Mouse (Mus musculus): ENCODE data around the gene Nsl1. TPM values are rescaled to one million over a fixed set of nuclear protein-coding genes. Genes with fewer than 3 reads are reported as not detected.
A peak's percentile ranks its signal among the peaks of the same experiment; 100 is the strongest.
"Not testable (repeated sequence)": the region's sequence is repeated elsewhere in the genome, so short reads cannot be mapped to it uniquely, and the experiment has no call there.

The Nsl1 gene
- total RNA-seq (2021), result under 1 TPM; 0.22 to 0.64 TPM
- long read RNA-seq, experiment 1, result 0 reads
- long read RNA-seq, experiment 2, full-length matches to known transcripts, result 1 of 1 reads
- long read RNA-seq, experiment 2, partial matches to known transcripts, result 0 of 1 reads
- long read RNA-seq, experiment 2, other reads (novel, unspliced or antisense), result 0 of 1 reads

DNA sequence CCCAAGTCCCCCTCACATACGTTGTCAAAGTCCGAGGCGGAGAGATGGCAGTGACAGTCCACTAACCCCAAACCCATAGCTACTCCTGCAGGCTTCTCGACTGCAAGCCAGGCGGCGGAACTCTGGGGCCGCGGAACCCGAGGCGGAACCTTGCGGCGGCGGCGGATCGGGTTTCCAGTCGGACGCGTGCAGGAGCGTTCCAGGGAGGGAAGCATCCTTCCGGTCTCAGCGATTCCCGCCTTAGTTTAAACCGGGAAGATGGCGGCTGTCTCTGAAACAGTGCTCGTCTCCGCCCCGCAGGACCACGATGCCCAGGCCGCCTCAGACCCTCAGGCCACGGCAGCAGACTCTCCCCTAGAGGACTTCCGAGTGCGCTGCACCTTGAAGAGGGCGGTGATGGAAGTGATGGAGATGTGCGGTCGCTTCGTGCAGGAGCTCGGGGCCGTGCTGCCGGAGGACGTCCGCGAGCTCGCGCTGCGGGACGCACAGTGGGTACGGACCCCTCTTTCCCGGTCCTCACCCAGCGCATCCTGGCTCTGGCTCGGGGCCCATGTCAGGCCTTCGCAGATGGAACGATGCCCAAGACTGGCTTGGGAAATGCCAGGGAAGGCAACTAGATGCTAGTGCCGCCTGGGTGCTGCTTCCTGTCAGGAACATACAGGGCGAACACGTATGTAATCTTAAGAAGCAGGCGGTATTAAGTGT lies at the start of gene Nsl1, which contains the start of gene Tatdn3:
Gene Nsl1, plus strand, starts transcription at position 232 of the 705 bp plus-strand sequence.
Gene Tatdn3, minus strand, starts transcription at position 152 of the 705 bp plus-strand sequence.
- intact Hi-C loops (cut with DNase I), result loop anchor here (5.0 kb wide), 1 partner anchor 36 kb away; the partner anchor contains the start of gene Flvcr1
- peak; percentile 86 to 94 for DNase-seq

DNA sequence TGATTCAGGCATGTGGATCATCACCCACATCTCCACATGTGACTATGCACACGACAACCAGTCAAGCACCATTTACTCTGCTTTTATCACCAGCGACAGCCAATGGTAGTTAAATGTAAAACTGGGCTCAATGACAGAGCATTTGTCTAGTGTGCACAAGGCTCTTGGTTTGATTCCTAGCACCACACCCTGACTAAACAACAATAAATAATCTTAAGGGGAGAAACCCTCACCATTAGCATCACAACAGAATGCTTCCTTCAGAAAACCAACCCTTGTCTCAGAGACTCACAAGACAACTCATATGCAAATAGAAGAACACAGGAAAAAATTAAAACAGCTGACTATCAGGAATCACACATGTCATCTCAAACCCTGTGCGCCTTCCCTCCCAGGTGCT lies 48.5 kb upstream of the Nsl1 start:
- no peak for DNase-seq
- intact Hi-C loops (cut with DNase I), result loop anchor here (5.0 kb wide), 1 partner anchor 43 kb away; no protein-coding TSS in a partner anchor

DNA sequence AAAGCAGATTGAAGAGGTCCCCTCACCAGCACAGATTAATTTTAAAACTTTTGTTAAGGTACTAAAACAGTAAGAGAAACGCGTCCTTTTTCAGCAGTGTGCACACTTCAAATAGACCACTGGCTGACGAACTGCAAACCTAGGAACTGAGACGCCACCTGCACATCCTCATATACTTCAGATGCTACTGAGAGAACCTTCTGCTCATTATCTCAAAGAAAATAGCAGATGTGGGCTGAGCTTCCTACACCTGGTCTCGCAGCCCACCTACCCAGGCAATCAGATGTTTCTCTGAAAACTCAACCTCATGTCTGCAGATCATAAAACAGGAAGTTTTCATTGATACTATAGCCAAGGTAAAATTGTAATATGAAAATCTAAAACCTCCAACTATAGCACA lies 43.0 kb upstream of the Nsl1 start:
- intact Hi-C loops (cut with DNase I), result no loop called here

DNA sequence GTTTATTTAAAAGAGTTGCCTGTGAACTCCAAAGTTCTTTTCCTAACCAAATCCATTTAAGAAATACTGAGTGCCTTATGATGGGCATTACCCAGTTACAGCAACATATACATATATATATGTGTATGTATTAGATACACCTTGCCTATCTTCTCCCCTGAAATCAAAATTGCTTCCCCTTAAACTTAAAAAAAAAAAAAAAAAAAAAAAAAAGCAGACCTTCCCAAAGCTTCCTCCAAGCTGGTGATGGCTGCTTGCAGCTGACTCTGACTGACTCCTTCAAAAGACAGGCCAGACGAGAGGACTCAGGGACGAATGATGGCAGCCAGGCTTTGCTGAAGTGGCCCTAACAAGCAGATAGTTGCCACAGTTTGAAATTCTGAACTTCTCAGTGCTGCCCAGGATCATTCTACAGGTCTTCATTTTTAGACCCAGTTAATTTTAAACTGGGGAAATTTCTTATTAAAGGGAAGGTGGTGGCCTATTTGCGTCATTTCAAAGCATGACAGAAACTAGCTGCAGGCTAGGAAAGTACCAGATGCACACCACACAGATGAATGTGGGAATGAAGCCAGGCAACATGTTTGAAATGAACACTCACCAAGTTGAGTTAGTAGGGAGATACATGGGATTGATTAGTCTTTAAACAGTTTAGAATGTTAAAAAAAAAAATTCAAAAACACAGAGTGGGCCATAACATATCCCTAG lies 42.4 kb upstream of the Nsl1 start:
- intact Hi-C loops (cut with DNase I), result no loop called here

More for the DNA sequence above, 43.0 kb upstream of the Nsl1 start:
- DNase-seq, result no peak

DNA sequence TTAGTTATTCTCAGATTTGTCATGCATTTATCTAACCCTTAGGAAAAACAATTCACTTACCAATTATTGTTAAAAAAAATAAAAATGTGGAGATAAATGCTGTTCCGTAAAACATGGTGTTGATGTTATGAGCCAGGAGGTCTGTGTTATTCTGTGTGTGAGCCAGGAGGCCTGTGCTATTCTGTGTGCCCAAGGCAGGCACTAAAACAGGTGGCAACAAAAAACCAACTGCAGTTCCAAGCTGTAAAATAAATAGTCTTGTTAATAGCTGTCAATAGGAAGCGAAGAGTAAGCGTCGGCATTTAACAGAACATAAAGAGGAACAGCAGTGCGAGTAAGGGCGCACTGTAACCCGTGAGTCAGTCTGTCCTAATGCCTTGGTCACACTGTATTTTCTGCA lies 41.8 kb upstream of the Nsl1 start:
- intact Hi-C loops (cut with DNase I), result no loop called here
- no peak for DNase-seq

More for the DNA sequence above, 42.4 kb upstream of the Nsl1 start:
- DNase-seq, result no peak

DNA sequence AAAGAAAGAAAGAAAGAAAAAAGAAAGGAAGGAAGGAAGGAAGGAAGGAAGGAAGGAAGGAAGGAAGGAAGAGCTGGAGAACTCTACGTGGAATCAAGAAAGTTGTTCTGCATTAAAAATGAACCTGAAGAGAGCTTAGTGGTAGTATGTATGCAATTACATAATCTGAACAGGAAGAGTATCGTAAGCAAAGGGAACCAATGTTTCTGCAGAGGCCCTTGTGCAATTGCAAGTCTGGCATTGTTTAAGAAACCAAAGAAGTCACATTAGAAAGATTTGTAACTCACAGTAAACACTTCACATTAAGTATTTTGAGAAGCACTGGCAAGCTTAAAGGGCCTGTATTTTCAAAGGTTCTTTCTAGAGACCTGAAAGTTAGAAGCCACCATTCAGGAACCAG lies 39.7 kb upstream of the Nsl1 start:
- intact Hi-C loops (cut with DNase I), result no loop called here

DNA sequence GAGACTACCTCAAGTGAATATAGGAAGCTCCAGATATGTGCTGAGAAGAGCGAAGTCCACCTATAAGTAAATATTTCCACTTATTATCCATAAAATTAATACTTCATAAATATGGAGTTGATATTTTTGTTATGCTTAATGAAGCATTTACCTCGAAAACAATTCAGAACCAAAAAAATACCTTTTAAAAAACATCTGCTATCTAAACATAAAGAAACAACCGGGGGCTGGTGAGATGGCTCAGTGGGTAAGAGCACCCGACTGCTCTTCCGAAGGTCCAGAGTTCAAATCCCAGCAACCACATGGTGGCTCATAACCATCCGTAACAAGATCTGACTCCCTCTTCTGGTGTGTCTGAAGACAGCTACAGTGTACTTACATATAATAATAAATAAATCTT lies 39.0 kb upstream of the Nsl1 start:
- DNase-seq; intact Hi-C loops (cut with DNase I): not testable (repeated sequence)

More for the DNA sequence above, 39.7 kb upstream of the Nsl1 start:
- no peak for DNase-seq

DNA sequence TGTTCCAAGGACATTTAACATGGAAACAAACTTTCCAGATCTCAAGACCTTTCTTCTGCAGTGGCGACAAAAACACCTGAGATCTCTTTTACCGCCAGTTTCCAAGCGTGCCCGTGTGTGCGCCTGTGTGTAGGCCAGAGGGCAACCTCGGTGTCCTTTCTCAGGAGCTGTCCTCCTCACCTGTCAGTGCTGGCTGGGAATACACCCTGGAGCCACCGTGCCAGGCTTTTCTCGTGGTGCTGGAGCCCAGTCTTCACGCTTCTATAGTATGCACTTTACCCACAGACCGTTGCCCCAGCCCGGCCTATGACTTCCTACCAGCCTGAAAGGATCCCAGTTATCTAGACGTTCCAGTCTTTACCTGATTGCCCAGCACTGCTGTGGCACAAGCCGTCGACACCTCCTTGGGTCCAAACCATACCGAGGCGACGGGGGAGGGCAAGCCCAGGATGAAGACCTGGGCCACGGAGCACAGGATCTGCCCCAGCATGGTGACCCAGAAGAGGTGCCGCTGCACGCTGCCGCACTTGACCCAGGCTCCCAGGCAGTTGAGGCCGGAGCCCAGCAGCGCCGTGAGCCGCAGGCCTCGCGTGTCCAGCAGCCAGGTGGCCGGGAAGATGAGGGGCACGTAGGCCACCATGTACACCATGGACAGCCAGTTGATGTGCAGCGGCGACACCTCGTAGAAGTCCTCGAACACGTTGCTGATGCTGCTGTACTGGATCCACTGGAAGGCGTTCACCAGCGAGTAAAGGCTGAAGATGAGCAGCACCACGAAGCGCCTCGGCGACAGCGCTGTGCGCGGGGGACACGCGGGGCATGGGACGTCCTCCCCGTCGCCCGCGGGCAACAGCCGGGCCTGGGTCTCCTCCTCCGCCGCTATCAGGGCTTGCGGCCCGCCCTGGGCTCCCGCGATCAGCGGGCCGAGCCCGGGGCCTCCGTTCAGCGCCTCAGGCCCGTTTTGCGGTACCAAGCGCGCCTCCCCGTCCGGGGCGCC lies 37.5 kb upstream of the Nsl1 start:
- intact Hi-C loops (cut with DNase I), result loop anchor here (5.0 kb wide), 1 partner anchor 37 kb away; the partner anchor contains the start of genes Nsl1 and Tatdn3

DNA sequence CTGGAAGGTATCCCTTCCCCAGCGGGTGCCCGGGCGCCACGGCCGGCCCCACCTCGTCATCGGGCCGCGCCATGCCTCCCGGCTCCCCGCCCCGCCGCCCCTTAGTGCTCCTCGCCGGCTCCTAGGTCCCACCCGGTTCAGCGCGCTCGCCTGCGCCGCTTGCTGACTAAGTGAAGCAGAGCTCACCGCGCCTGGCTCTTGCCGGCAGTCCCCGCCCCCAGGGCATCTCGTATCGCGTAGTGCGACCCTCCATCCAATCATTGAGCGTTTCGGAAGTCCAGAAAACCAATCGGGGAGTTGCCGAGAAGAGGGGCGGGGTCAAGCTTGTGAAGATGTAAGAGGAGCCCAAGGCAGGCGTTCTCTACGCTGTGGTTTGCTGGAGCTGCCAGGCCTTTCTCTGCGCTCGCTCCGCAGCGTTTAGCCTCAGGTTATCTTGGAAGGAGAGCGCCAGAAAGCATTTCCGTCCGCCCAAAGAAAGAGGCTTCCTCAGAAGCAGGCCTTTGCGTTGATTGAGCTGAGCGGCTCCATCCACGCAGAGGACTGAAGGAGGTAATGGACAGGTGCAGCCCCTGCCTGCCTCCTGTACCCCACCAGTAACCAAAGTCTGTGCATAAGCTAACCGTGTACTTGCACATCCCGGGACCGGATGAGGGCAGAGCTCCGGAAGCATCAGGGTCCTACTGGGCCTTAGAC lies 36.6 kb upstream of the Nsl1 start, which contains the start of gene Flvcr1:
Gene Flvcr1, minus strand, starts transcription at position 138 of the 693 bp plus-strand sequence.
- intact Hi-C loops (cut with DNase I), result loop anchor here (5.0 kb wide), 1 partner anchor 36 kb away; the partner anchor contains the start of genes Nsl1 and Tatdn3
- peak; percentile 93 to 98 for DNase-seq

More for the DNA sequence above, 37.5 kb upstream of the Nsl1 start:
- DNase-seq, result peak in 1 of 2 experiments; percentile 13

DNA sequence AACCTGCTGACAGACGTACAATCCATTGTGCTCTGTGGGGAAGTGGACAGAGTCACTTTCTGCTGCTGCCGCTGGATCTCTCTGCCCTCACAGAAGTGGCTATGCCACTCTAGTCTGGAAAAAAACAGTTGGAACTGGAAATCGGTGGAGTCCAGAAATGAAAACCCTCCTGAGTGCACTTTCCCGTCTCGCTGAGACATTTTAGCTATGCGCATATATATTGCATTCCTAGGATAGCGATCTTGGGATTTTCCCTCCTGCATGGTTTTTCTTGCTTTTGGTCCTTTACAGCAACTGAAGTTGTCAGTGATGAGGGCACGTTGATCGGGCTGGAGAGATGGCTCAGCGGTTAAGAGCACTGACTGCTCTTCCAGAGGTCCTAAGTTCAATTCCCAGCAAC lies 32.6 kb upstream of the Nsl1 start:
- no peak for DNase-seq
- intact Hi-C loops (cut with DNase I), result no loop called here

DNA sequence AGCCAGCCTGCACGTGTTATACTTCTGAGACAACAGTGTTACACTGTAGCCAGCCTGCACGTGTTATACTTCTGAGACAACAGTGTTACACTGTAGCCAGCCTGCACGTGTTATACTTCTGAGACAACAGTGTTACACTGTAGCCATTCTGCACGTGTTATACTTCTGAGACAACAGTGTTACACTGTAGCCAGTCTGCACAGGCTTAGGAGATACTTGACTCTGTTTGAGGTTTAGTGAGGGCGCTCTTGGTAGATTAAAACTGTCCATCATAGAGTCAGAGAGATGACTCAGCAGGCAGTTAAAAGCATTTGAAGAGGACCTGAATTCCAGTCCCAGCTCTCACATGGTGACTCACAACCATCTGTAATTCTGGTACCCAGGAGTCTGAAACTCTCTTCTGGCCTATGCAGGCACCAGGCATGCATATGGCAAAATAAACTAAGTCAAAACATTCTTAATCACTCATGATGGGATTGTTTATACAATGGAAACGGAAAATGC lies 31.8 kb upstream of the Nsl1 start:
- DNase-seq; intact Hi-C loops (cut with DNase I): not testable (repeated sequence)

DNA sequence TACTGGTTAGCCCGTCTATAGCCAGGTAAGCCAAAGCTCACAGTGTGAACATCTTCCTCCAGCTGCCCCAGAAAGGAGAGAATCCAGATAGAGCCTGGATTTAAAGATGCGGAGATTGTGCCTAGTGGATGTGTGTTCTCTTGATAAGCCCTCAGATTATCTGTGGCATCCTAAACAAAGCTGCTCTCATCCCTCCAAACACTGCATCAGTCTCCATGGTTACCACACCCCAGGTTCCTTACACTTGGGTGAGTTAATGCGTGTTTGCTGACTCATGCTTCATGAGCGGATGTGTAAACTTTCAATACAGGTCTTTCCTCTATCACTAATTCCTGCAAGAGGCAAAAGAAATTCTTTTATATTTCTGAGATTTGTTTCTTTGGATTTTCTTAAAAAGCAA lies 27.2 kb upstream of the Nsl1 start:
- intact Hi-C loops (cut with DNase I), result no loop called here
- DNase-seq, result no peak

DNA sequence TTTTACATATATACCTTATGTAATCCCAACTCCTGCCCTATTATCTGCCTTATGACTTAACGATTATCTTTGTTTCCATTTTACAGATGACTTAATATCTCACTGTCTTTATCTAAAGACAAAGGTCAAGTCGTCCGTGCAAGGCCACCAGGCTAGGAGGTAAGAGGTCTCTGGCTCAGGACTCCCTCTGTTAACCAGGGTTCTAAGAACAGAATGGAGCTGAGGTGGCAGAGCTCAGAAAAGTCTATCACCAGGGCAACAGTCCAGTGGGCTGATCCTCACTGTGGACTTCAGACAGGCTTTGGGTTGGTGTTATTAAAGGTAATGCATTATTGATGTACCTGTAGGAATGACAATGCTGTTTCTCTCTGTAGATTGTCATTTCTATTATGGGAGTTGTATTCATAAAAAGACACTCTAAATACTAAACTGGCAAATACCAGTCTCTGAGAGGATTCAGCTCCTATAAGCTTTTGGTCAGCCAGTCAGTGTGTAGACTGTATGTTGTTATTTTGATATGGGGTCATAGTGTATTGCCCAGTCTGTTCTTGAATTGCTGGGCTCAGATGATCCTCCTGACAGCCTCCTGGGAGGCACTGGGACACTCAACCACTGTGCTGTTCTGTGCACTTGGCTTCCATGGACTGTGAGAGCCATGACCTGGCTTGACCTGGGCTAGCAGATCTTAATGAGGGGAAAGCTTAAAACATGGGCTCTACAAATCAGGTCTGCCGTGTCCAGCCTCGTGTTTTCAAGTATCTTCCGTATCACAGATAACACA lies 26.1 kb upstream of the Nsl1 start, which contains the start of gene Spata45:
Gene Spata45, plus strand, starts transcription at position 86 of the 781 bp plus-strand sequence.
- no peak for DNase-seq
- intact Hi-C loops (cut with DNase I), result no loop called here

DNA sequence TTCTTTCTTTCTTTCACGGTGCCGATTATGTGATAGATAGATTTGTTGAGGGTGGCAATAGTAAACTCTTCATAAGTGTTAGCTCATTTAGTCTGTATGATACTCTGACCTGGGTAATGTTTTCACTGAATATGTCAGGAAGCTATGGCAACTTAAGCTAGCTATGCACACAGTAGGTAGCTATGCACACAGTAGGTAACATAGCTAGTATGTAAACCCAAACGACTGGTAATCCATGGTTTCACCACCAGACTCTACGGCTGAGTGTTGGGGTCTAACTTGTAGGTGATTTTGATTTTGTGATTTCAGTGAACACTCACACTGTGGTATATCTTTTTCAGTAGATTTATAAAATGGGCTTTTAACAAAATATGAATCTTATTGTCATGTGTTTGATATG lies 24.8 kb upstream of the Nsl1 start:
- no peak for DNase-seq

DNA sequence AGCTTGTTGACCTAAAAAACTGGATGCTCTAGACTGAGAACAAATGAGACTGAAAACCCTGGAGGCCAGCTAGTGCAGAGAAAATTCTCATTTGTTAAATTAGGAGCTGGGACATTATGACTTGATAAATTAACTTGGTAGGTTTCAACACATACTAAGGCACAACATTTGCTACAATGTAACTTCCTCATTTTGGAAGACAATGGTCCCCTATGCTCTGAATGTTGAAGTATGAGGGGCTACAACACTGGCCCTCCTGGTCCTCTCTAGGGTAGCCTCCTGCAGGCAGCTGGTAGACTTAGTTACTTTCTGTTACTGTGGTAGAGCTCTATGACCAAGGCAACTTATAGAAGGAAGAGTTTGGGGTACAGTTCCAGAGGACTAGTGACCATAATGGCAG lies 21.5 kb upstream of the Nsl1 start:
- intact Hi-C loops (cut with DNase I), result no loop called here
- DNase-seq, result no peak

More for the DNA sequence above, 24.8 kb upstream of the Nsl1 start:
- intact Hi-C loops (cut with DNase I), result no loop called here

DNA sequence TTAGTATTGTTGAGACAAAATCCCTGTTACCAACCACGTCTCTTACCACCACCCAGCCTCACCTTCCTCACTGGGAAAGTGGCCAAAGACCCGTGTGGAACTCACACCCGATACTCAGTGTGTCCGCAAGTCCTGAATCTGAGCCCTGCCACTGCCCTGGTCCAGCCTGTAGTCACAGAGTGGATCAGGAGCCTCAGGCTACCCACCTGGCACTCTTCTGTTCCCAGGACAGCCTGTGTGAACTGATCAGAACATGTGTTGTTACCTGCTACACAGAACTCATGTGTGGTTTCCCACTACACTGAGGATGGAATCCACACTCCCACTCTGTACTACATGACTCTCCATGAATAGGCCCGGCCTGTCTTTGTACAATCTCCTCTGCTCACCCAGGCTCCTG lies 20.7 kb upstream of the Nsl1 start:
- intact Hi-C loops (cut with DNase I), result no loop called here
- DNase-seq, result no peak

DNA sequence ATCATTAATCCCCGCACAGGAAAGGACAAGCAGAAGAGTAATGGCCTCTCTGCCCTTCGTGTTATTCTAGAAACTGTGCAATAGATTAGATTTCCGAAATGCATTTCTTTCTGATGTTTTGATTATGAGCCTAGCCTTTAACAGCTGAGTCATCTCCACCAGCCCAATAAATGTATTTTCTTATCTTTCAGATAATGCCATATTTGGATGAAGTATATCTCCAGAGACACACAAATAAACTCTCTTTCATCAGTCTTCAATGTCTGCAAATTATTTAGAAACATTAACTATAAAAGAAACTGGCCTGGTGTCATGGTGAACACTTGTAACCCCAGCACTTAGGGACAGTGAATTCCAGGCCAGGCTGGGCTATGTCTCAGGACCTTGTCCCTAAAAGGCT lies 20.1 kb upstream of the Nsl1 start:
- intact Hi-C loops (cut with DNase I), result no loop called here
- DNase-seq, result no peak

DNA sequence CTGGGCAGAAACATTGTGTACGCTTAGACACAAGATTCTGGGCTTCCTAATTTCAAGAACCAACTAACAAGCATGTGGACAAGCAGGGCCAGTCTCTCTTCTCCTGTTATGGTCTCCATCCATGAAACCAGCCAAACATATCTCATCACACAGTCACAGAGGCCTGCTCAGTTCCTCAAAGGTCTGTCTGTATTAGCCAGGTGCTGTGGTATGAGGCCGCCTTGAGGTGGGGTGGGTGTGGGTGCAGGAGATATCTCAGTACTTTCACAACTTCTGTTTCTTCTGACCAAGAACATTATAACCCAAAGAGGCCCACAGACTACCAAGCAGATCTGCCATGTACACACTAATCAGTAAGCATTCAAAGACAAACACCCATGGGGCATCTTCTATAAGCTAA lies 17.5 kb upstream of the Nsl1 start:
- intact Hi-C loops (cut with DNase I), result no loop called here
- DNase-seq, result no peak

Data from gastrocnemius, postnatal 36 days (tissue).